Mouse (Mus musculus): ENCODE data around the gene Nob1.
A peak's percentile ranks its signal among the peaks of the same experiment; 100 is the strongest.

Gene Nob1

DNA sequence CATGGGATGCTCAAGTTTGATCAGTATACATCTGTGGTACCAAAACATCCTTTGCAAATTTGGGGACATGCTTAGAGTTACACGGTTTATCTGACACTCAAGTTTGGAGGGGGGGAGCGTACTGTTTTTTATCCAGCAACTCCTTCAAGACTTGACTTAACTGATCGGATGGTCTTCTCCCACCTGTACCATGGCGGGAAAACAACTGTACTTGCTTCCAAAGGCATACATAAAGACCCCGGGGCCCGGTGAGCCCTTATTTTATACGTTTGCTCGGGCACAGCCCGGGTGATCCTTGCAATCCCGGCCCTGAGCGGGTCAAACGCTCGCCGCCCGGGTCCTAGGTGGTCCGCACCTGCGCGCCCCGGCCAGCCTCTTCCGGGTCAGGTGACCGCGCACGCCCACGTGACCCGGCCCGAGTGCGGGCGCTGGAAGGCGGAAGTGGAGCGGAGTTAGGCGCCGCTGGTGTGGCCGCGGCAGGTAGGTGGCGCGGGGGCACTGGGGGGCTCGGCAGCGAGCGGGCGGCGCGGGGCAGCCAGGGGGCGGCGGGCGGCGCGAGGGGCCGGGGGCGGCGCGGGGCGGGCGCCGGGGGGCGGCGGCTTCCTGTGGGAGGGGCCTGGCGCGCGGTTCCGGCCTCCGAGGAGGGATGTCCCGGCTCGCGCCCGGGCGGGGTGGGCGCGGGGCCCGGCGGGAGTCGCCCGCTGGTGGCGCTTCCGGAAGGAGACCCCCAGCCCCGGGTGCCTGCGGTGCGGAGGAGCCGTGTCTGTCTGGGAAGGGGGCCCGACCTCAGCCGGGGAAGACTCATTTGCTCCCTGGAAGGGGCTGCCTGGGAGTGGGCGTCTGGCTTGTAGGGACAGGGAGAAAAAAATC lies 11.3 kb upstream of the Nob1 start, which contains the start of gene Wwp2:
Gene Wwp2, plus strand, starts transcription at position 404 of the 870 bp plus-strand sequence.
- peak; percentile 57 for DNase-seq (ENCODE audit: low read depth, low spot score)

- no peak for DNase-seq (ENCODE audit: low read depth, low spot score)
These were observed 10.6 kb upstream of the Nob1 start for GRCm38 (mm10) chr8:107435421-107435961.

DNA sequence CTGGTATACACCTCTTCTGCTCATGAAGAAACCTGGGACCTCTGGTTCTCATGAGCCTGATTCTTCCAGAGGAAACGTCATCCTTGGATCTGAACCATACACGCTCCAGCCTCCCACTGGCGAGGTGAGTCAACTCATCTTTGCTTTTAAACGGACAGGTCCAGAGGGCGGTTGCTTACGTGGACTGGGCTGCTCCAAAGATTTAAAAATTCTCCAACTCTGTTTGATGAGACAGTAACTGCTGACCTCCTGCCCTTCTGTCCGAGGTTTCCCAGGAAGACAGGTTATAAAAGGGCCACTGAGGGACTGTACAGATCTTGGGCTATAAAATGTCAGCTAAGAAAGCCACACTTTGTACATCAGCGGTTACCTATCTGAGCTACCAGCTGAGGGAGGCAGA lies 6.0 kb upstream of the Nob1 start:
- DNase-seq (ENCODE audit: low read depth, low spot score): no peak

GRCm38 (mm10) chr8:107425230-107425597 lies 363 bp upstream of the Nob1 start:
- no peak for DNase-seq (ENCODE audit: low read depth, low spot score)

GRCm38 (mm10) chr8:107424176-107424575 lies 675 bp downstream of the Nob1 start:
- DNase-seq (ENCODE audit: low read depth, low spot score): no peak

GRCm38 (mm10) chr8:107417001-107417400 lies 7.8 kb downstream of the Nob1 start:
- no peak for DNase-seq (ENCODE audit: low read depth, low spot score)

DNA sequence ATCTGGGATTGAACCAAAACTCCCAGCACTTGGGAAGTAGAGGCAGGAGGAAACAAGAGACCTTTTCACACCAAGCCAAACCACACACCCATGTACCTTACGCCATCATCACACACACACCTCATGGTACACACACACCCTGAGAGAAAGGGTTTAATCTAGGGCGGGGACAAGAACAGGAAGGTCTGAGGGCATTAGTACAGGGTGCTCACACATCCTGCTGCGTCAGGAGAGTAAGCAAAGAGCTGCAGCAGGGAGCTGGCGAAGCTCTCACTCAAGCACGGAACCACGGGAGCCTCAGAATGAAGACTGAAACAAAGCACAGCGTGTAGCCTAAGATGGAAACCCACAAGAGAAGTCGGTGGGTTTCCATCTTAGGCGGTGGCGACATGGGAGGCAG lies 11.0 kb downstream of the Nob1 start:
- DNase-seq (ENCODE audit: low read depth, low spot score): no peak

DNA sequence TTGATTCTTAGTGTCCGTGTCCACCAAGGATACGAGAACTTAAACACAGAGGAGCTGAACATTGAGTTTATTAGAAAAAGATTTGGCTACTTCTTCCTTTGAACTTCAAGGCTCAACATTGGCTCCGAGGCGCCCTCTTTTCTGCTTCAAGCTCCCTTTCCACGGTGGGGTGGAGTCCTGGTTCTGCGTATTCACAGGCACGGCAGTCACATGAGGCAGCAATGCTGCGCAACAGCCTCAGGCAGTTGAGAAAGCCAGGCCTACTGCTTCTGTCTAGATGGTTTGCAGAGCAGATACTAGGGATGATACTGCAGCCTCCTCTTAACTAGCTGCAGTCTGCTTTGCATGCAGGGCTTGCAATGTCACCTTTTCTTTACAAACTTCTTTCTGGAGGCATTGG lies 12.3 kb downstream of the Nob1 start:
- DNase-seq (ENCODE audit: low read depth, low spot score): no peak

GRCm38 (mm10) chr8:107411391-107411790 lies 13.5 kb downstream of the Nob1 start:
- no peak for DNase-seq (ENCODE audit: low read depth, low spot score)

GRCm38 (mm10) chr8:107405935-107406334 lies 18.9 kb downstream of the Nob1 start:
- DNase-seq (ENCODE audit: low read depth, low spot score): no peak

DNA sequence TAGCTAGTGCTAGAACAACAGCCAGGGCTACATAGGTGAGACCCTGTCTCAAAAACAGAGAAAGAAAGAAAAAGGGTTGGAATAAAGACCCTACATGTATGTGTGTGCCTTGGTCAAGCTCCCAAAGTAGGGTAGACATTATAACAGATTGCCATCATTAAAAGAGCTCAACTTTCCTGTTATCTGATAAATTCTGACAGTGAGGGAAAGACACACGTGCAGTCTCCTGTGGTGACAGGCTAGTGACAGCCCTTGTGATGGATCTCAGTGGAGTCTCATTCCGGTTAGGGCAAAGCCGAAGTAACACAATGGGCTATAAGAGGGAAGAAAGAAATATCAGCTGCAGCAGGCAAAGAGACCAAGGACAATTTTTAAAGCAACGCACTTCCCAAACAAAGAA lies 20.8 kb downstream of the Nob1 start:
- DNase-seq (ENCODE audit: low read depth, low spot score): no peak

GRCm38 (mm10) chr8:107403038-107403781 lies 21.6 kb downstream of the Nob1 start, which contains the start of gene Nqo1:
Nqo1 (minus strand) TSS chr8:107403206.
- DNase-seq (ENCODE audit: low read depth, low spot score): no peak

DNA sequence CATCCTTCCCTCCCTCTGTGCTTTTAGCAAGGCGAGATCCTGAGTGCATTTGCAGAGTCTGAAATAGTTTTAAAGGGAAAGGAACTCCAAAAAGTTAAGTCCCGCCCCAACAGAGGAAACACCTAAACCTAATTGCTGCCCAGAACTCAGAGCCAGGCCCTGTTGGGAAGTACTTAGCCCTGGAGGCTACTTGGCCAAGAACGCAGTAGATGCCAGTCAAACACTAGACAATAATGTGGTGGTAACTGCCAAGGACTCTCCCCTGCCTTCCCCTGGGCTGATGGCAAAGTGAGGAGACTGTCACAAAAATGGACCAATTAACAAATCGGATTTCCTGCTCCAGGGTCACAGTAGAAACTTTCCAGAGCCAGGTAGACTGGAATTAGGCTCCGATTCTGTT lies 23.0 kb downstream of the Nob1 start:
- no peak for DNase-seq (ENCODE audit: low read depth, low spot score)

- no peak for DNase-seq (ENCODE audit: low read depth, low spot score)
These were observed 25.4 kb downstream of the Nob1 start for GRCm38 (mm10) chr8:107399495-107399894.

DNA sequence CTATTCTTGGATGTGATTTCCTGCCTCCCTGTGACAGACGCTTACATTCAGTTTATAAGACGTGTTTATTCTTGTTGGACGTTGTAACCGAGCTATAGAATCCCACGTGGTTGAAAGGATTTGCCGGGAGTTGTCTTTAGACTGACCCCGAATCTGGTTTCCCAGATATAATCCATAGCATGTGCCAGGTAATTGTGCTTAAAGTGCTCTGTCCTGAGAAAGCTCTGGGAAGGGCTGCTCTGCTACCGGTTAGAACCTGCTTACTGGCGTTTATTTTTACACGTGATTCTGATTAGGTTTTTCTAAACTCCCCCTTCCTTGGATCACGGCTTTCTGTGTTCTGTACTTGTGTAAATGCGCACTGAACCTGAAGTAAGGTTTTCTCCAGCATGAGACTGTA lies 27.2 kb downstream of the Nob1 start:
- DNase-seq (ENCODE audit: low read depth, low spot score): no peak

DNA sequence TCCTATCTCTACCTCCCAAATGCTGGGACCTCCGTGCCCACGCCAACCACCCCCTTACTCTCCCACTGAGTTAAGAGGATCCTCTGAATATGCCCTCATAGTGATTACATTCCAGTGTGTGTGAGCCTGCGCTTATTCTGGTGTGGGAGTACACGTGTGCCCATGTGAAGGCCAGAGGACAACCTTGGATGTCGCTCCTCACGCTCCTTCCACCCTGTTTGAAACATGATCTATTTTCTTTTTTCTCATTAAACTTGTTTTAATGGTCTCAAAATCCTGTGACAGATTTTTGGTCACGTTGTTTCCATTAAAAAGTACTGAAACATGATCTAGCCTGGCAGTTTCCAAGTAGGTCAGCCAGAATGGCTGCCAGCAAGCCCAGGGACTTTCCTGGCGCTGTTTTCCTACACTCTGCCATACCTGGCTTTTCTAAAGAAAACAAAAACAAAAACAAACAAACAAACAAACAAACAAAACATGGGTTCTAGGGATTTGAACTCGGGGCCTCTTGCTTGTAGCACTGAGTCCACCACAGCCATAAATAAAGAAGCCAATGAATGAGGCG lies 28.7 kb downstream of the Nob1 start:
- DNase-seq (ENCODE audit: low read depth, low spot score): no peak

DNA sequence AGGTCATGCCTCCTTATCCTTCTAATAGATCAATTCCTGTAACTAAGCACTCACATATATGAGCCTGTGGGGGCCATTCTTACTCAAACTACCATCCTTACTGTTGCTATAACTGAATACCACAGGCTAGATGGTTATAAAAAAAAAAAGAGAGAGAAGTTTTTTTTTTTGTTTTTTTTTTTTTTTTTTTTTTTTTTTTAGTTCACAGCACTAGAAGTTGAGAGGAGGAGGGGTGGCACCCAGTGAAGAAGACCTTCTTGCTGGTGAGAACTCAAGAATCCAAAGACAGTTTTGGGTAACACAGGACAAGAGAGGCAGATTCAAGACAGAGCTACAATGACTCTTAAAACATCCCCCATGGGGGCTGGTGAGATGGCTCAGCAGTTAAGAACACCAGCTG lies 29.5 kb downstream of the Nob1 start:
- no peak for DNase-seq (ENCODE audit: low read depth, low spot score)

DNA sequence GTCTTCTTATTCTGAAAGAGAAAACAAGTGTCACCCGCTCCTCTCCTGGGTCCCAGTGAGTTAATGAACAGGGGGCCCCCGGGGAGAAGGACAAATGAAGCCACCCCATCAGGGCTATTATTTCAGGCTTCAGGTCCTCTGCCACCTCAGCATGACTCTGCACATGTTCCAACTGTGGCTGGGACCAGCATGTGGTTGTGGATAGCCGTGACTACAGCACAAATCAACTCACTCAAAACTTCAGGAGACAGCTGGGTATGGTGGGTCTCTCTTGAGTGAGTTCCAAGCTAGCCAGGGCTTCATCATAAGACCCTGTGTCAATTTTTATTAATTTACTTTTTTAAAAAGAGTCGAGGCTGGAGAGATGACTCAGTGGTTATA lies 33.7 kb downstream of the Nob1 start:
- no peak for DNase-seq (ENCODE audit: low read depth, low spot score)

- no peak for DNase-seq (ENCODE audit: low read depth, low spot score)
These were observed 34.2 kb downstream of the Nob1 start for GRCm38 (mm10) chr8:107390476-107391135.

GRCm38 (mm10) chr8:107389557-107389956 lies 35.3 kb downstream of the Nob1 start:
- DNase-seq (ENCODE audit: low read depth, low spot score): no peak

DNA sequence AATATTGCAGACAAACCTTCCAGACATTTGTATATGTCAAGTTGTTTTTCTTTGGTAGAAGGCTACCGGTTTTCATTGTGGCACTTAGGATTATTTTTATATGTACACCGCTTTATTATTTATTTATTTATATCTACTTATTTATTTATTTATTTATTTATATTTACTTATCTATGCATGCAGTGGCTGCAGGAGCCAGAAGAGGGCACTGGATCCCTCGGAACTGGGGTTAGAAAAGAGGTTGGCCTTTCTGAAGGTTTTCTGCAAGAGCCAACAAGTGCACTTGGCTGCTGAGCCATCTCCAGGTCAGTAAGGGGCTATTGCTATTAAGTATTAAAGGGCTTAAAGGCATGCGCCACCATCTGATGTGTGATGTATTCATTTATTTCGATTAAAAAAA lies 37.0 kb downstream of the Nob1 start:
- DNase-seq (ENCODE audit: low read depth, low spot score): no peak

DNA sequence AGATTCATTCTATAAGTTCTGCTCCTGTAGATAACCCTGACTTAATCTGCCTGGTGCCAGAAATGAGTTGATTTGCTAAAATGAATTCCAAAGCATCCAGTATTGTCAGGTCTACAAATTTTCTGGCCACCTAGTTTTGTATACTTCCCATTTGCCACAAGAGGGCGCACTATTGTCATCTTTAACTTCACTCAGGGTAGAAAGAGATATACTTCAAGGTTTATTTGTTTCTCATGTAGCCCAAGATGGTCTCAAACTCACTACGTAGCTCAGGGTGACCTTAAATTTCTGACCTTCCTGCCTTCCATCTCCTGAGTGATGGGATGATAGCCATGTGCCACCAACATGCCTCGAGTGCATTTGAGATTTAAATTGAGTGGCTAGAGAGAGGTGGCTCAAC lies 38.2 kb downstream of the Nob1 start:
- DNase-seq (ENCODE audit: low read depth, low spot score): no peak
